Comparison of ENCODE assay signal across 8 mouse cellular contexts in the genomic region with DNA sequence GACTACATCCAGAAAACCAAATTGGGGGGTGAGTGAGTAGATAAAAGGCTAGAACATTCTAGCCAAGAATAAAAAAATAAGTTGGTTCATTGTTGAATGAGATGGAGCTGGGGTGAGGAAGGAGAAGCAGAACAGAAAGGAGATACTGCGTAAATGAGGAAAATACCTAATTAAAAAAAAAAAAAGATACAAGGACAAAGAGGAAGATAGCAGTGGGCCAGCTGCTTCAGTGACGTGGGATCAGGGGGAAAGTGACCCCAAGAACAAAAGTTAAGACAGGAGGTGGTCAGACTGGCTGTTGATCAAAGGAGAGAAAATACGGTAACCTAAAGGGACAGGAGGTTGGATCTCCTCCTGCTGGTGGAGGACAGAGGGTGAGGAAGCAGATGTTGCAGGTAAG. TPM values are rescaled to one million over a fixed set of nuclear protein-coding genes. Genes with fewer than 3 reads are reported as not detected.
DNase-seq lines count a peak whose midpoint lies in the region; ATAC-seq lines count a peak whose summit lies in the region.

Serpinb9 (plus strand) TSS at position 301 of the 400 bp plus-strand sequence.

- peak within 1 kb of the TSS; percentile 39 for H3K4me3 ChIP-seq in kidney, embryonic 15.5 days (replicated peaks)
- H3K4me3 ChIP-seq in midbrain, embryonic 14.5 days (replicated peaks; ENCODE audit: low read depth, low read length) = no peak within 1 kb of the TSS

- peak within 1 kb of the TSS; percentile 58 for H3K4me2 ChIP-seq in kidney, embryonic 15.5 days
- peak within 1 kb of the TSS; percentile 46 for H3K4me2 ChIP-seq in midbrain, embryonic 14.5 days (ENCODE audit: low read length)

- DNase-seq in kidney, postnatal 36 days = no peak
- DNase-seq in adrenal gland, postnatal 10 days = no peak
- no peak for DNase-seq in midbrain, embryonic 14.5 days
- no peak for DNase-seq in embryo, embryonic 9.5 days (ENCODE audit: extremely low spot score)
- no peak for DNase-seq in urinary bladder, postnatal 25 days (ENCODE audit: low spot score)
- no peak for DNase-seq in spleen, postnatal 4 days (ENCODE audit: low spot score in 2 of 2)

- H3K36me3 ChIP-seq in kidney, embryonic 15.5 days = no peaks in the 10 kb centered on the region
- H3K36me3 ChIP-seq in midbrain, embryonic 14.5 days (ENCODE audit: control insufficient read depth, insufficient read depth, low read length) = no peaks in the 10 kb centered on the region

- 83% methylated on average over 3 of the region's 3 CpGs for WGBS in kidney, embryonic 15.5 days
- WGBS in midbrain, embryonic 14.5 days = 73% methylated on average over 3 of the region's 3 CpGs

- no peak for ATAC-seq in kidney, embryonic 15.5 days (replicated peaks; ENCODE audit: low FRiP score)
- ATAC-seq in hematopoietic stem cell, adult 5-6 weeks (replicated peaks in 1 of 2; ENCODE audit: insufficient read depth in 1 of 2, low FRiP score in 2 of 2, low TSS enrichment in 1 of 2, low read depth in 1 of 2, poor library complexity in 2 of 2, severe bottlenecking in 2 of 2) = no peak
- no peak for ATAC-seq in midbrain, embryonic 14.5 days (ENCODE audit: low FRiP score, low TSS enrichment)

- no peaks in the 10 kb centered on the region for H3K27me3 ChIP-seq in kidney, embryonic 15.5 days
- no peaks in the 10 kb centered on the region for H3K27me3 ChIP-seq in midbrain, embryonic 14.5 days (ENCODE audit: control insufficient read depth, insufficient read depth, low read length)

- H3K9me3 ChIP-seq in kidney, embryonic 15.5 days (replicated peaks) = no peaks in the 10 kb centered on the region
- no peaks in the 10 kb centered on the region for H3K9me3 ChIP-seq in midbrain, embryonic 14.5 days (ENCODE audit: control insufficient read depth, low read length)

- peak within 1 kb of the TSS; percentile 86 for H3K27ac ChIP-seq in kidney, embryonic 15.5 days
- H3K27ac ChIP-seq in midbrain, embryonic 14.5 days (replicated peaks; ENCODE audit: low read depth, low read length) = no peak within 1 kb of the TSS

- H3K9ac ChIP-seq in kidney, embryonic 15.5 days = 0 out of 2 replicates have a peak within 1 kb of the TSS, but pooled peaks have one; percentile 33
- H3K9ac ChIP-seq in midbrain, embryonic 14.5 days (replicated peaks; ENCODE audit: low read length) = no peak within 1 kb of the TSS; the same call in 1 of the 2 replicates

- H3K4me1 ChIP-seq in kidney, embryonic 15.5 days = peaks cover 10% of the 10 kb centered on the region; the same call in 1 of the 2 replicates
- no peaks in the 10 kb centered on the region for H3K4me1 ChIP-seq in midbrain, embryonic 14.5 days (ENCODE audit: control insufficient read depth, insufficient read depth, low read length)

RNA-seq across cellular contexts. Expression of gene Serpinb9, which starts in this region (rescaled TPM):
- 8.8 and 9.3 TPM in 2 replicates for polyA plus RNA-seq in kidney, embryonic 15.5 days (2015; fragmentation: Nextera tagmentation; extraction: Ambion mirVana)
- total RNA-seq in adrenal gland, postnatal 10 days (2021) = 10 to 100 TPM; 12.9 to 16.3 TPM
- total RNA-seq in hematopoietic stem cell, adult 5-6 weeks (2017) = 17.5 and 22.2 TPM in 2 replicates
- 0.32 and 1.8 TPM in 2 replicates for polyA plus RNA-seq in midbrain, embryonic 14.5 days (2014; fragmentation: Nextera tagmentation; extraction: Ambion mirVana)
